Mouse (Mus musculus): ENCODE measurements around the gene Fam71e2.

GRCm38 (mm10) chr7:4719276-4719675 is 51.8 kb downstream of the Fam71e2 start:
- TF ChIP-seq POLR2A (IDR thresholded peaks at IDR 0.05; ENCODE audit: borderline replicate concordance, extremely low read depth, low read depth, low read length) = no peak
- TF ChIP-seq CTCF (IDR thresholded peaks at IDR 0.05; ENCODE audit: insufficient read depth, low read length) = no peak

Data from lung, adult 2 months (tissue).